Comparison of ENCODE assay signal across 13 mouse cellular contexts in genomic region chr2:35232595-35233445, GRCm38 (mm10). TPM values are rescaled to one million over a fixed set of nuclear protein-coding genes. Genes with fewer than 3 reads are reported as not detected.
A peak's percentile ranks its signal among the peaks of the same experiment; 100 is the strongest.
DNase-seq lines count a peak whose midpoint lies in the region; ATAC-seq and TF ChIP-seq lines count a peak whose summit lies in the region.
"Had no signal": no experiment of that assay in that cellular context is flagged by ENCODE, and none has a peak within 500 bp of the region (broad histone marks: within the 10 kb centered on the region; RNA-seq: fewer than 3 reads in every experiment).

No protein-coding gene starts in this region.

- H3K4me2 ChIP-seq in liver, embryonic 13.5 days: no peak overlapping the region
- no peak overlapping the region for H3K4me2 ChIP-seq in midbrain, embryonic 15.5 days
- H3K4me2 ChIP-seq: hindbrain, embryonic 12.5 days; midbrain, embryonic 12.5 days had no signal

- H3K36me3 ChIP-seq in liver, embryonic 13.5 days: no peaks in the 10 kb centered on the region
- no peaks in the 10 kb centered on the region for H3K36me3 ChIP-seq in splenic B cell, adult 2 months (ENCODE audit: control insufficient read depth, insufficient read depth, low read length, poor library complexity, severe bottlenecking)
- H3K36me3 ChIP-seq in kidney, adult 2 months (ENCODE audit: control insufficient read depth, insufficient read depth, low read length): no peaks in the 10 kb centered on the region
- no peaks in the 10 kb centered on the region for H3K36me3 ChIP-seq in midbrain, embryonic 15.5 days (replicated peaks)
- H3K36me3 ChIP-seq: G1E; hindbrain, embryonic 12.5 days; midbrain, embryonic 12.5 days had no signal

- no peak overlapping the region for H3K9ac ChIP-seq in liver, embryonic 13.5 days
- H3K9ac ChIP-seq in midbrain, embryonic 15.5 days: no peak overlapping the region
- H3K9ac ChIP-seq: hindbrain, embryonic 12.5 days; liver, embryonic 14.5 days; midbrain, embryonic 12.5 days had no signal

- WGBS in liver, embryonic 13.5 days (ENCODE audit: insufficient replicate concordance): 43% methylated on average over 17 of the region's 17 CpGs
- WGBS in kidney, adult 2 months: 79% methylated on average over 17 of the region's 17 CpGs
- WGBS in midbrain, embryonic 15.5 days: 66% methylated on average over 17 of the region's 17 CpGs

- H3K4me1 ChIP-seq in liver, embryonic 13.5 days (replicated peaks): peaks cover 29% of the 10 kb centered on the region; the same call in 1 of the 2 replicates
- H3K4me1 ChIP-seq in kidney, adult 2 months (ENCODE audit: control insufficient read depth, insufficient read depth, low read length): no peaks in the 10 kb centered on the region
- H3K4me1 ChIP-seq in midbrain, embryonic 15.5 days: peaks cover 3% of the 10 kb centered on the region; the same call in 1 of the 2 replicates

- TF ChIP-seq POLR2A in kidney, adult 2 months (IDR thresholded peaks at IDR 0.05; ENCODE audit: low read depth, low read length): no peak

- no peak overlapping the region for H3K27ac ChIP-seq in liver, embryonic 13.5 days
- no peak overlapping the region for H3K27ac ChIP-seq in kidney, adult 2 months (ENCODE audit: insufficient read depth, low read depth, low read length)
- H3K27ac ChIP-seq in midbrain, embryonic 15.5 days: no peak overlapping the region
- H3K27ac ChIP-seq: hindbrain, embryonic 12.5 days; liver, embryonic 14.5 days; midbrain, embryonic 12.5 days had no signal

- TF ChIP-seq CTCF in kidney, adult 2 months (conservative IDR thresholded peaks at IDR 0.05; ENCODE audit: insufficient read depth, insufficient read length, low read depth, low read length): no peak

- no peak overlapping the region for H3K4me3 ChIP-seq in liver, embryonic 13.5 days (replicated peaks)
- no peak overlapping the region for H3K4me3 ChIP-seq in kidney, adult 2 months (ENCODE audit: insufficient read depth, low read depth, low read length)
- H3K4me3 ChIP-seq in midbrain, embryonic 15.5 days: no peak overlapping the region
- H3K4me3 ChIP-seq: hindbrain, embryonic 12.5 days; midbrain, embryonic 12.5 days had no signal

- DNase-seq in liver, embryonic 13.5 days: no peak
- DNase-seq in liver: no peak
- peak; percentile 42 for DNase-seq in CD4-positive, CD25-positive, alpha-beta regulatory T cell, adult 2 months (ENCODE audit: low read depth, low spot score)
- DNase-seq in splenic B cell, adult 2 months (ENCODE audit: low read depth, low spot score): peak; percentile 49
- no peak for DNase-seq in kidney, adult 2 months
- DNase-seq: cerebellum, postnatal 25 days; right cerebral cortex, postnatal 14 days had no signal

- no peaks in the 10 kb centered on the region for H3K9me3 ChIP-seq in liver, embryonic 13.5 days (replicated peaks)
- no peaks in the 10 kb centered on the region for H3K9me3 ChIP-seq in midbrain, embryonic 15.5 days
- H3K9me3 ChIP-seq: G1E; hindbrain, embryonic 12.5 days; midbrain, embryonic 12.5 days had no signal

- ATAC-seq in liver, embryonic 13.5 days (ENCODE audit: low read depth): peak; percentile 29; the same call in 1 of the 2 replicates
- peak; percentile 60 for ATAC-seq in granulocyte monocyte progenitor cell, adult 5-6 weeks (replicated peaks; ENCODE audit: poor library complexity, severe bottlenecking)
- ATAC-seq in midbrain, embryonic 15.5 days (replicated peaks): no peak

- H3K27me3 ChIP-seq in liver, embryonic 13.5 days: no peaks in the 10 kb centered on the region
- no peaks in the 10 kb centered on the region for H3K27me3 ChIP-seq in splenic B cell, adult 2 months (ENCODE audit: control insufficient read depth, insufficient read depth, low read length, poor library complexity, severe bottlenecking)
- H3K27me3 ChIP-seq in kidney, adult 2 months (replicated peaks; ENCODE audit: control insufficient read depth, insufficient read depth, low read length): no peaks in the 10 kb centered on the region
- no peaks in the 10 kb centered on the region for H3K27me3 ChIP-seq in midbrain, embryonic 15.5 days (replicated peaks)
- H3K27me3 ChIP-seq: hindbrain, embryonic 12.5 days; midbrain, embryonic 12.5 days had no signal

RNA-seq across cellular contexts. Expression of gene Gsn, which starts 23.4 kb away (rescaled TPM):
- 77.4 and 92.5 TPM in 2 replicates for polyA plus RNA-seq in liver, embryonic 13.5 days (2015; fragmentation: Nextera tagmentation; extraction: Ambion mirVana)
- total RNA-seq in granulocyte monocyte progenitor cell, adult 5-6 weeks (2014; fragmentation: Nextera tagmentation): 3.7 and 7.8 TPM in 2 replicates
- total RNA-seq in granulocyte monocyte progenitor cell, adult 5-6 weeks (2017): 8.4 and 10.0 TPM in 2 replicates
- 269 and 357 TPM in 2 replicates for polyA plus RNA-seq in kidney, adult 2 months (2012; rRNA removed)
- 18.9 and 19.2 TPM in 2 replicates for polyA plus RNA-seq in midbrain, embryonic 15.5 days (2015; fragmentation: Nextera tagmentation; extraction: Ambion mirVana)

RNA-seq across cellular contexts. Expression of gene Rab14, which starts 31.9 kb away (rescaled TPM):
- polyA plus RNA-seq in liver, embryonic 13.5 days (2015; fragmentation: Nextera tagmentation; extraction: Ambion mirVana): 148 and 181 TPM in 2 replicates
- total RNA-seq in granulocyte monocyte progenitor cell, adult 5-6 weeks (2014; fragmentation: Nextera tagmentation): 102 and 118 TPM in 2 replicates
- total RNA-seq in granulocyte monocyte progenitor cell, adult 5-6 weeks (2017): 102 and 136 TPM in 2 replicates
- polyA plus RNA-seq in kidney, adult 2 months (2012; rRNA removed): 149 and 170 TPM in 2 replicates
- 400 and 424 TPM in 2 replicates for polyA plus RNA-seq in midbrain, embryonic 15.5 days (2015; fragmentation: Nextera tagmentation; extraction: Ambion mirVana)

Comparison
In these comparisons a context has a peak if more than half of its experiments do, and no peak if none do; other contexts are left out.
1. DNase-seq: peak in CD4-positive, CD25-positive, alpha-beta regulatory T cell, adult 2 months (single experiment) and splenic B cell, adult 2 months (single experiment); none in liver, embryonic 13.5 days (single experiment), liver (single experiment) and kidney, adult 2 months (single experiment).